Mouse (Mus musculus) heart, embryonic 16.5 days (tissue): Measurements from ENCODE around the gene Mthfr. TPM values are rescaled to one million over a fixed set of nuclear protein-coding genes. Genes with fewer than 3 reads are reported as not detected.
A peak's percentile ranks its signal among the peaks of the same experiment; 100 is the strongest.

ENCODE experiments used
- ATAC-seq: fragments of 200-750 bp; cut with Nextera tagmentation; replicated peaks from 2 replicates; pipeline ENCODE4 v1.8.0; 2017; ENCODE audit warnings: moderate number of reproducible peaks; ENCODE audit not compliant: insufficient read depth, low FRiP score; ENCODE audit errors: extremely low read depth
- H3K27ac ChIP-seq: fragments of 300-500 bp; sonication (generic); 2 replicates; pipeline ENCODE4 v1.5.1; 2014; ENCODE audit warnings: mild to moderate bottlenecking, low read length, control low read depth, moderate library complexity
- H3K27me3 ChIP-seq: fragments of 300-500 bp; sonication (generic); 2 replicates; pipeline ENCODE4 v1.6.1; 2014; ENCODE audit warnings: low read length, mixed read lengths; ENCODE audit not compliant: control insufficient read depth, insufficient read depth
- H3K36me3 ChIP-seq: fragments of 300-500 bp; sonication (generic); 2 replicates; pipeline ENCODE4 v1.6.1; 2014; ENCODE audit not compliant: control insufficient read depth, insufficient read depth
- H3K4me1 ChIP-seq: fragments of 300-500 bp; sonication (generic); 2 replicates; pipeline ENCODE4 v1.6.1; 2014; ENCODE audit warnings: low read length, mixed read lengths; ENCODE audit not compliant: control insufficient read depth, insufficient read depth
- H3K4me2 ChIP-seq: fragments of 300-500 bp; sonication (generic); 2 replicates; pipeline ENCODE4 v1.6.1; 2014; ENCODE audit warnings: low read depth, mild to moderate bottlenecking, control low read depth, low read length
- H3K4me3 ChIP-seq: fragments of 300-500 bp; sonication (generic); 2 replicates; pipeline ENCODE4 v1.5.1; 2014; ENCODE audit warnings: mild to moderate bottlenecking, control low read depth, low read length
- H3K9ac ChIP-seq: fragments of 300-500 bp; sonication (generic); 2 replicates; pipeline ENCODE4 v1.6.1; 2014; ENCODE audit warnings: low read length, control low read depth
- H3K9me3 ChIP-seq: fragments of 300-500 bp; sonication (generic); replicated peaks from 2 replicates; pipeline ENCODE4 v1.6.1; 2016; ENCODE audit warnings: low read length; ENCODE audit not compliant: control insufficient read depth
- WGBS: fragments of 180-500 bp; shearing (Covaris S2); extraction: QIAGEN DNeasy Blood & Tissue Kit; methylation state at CpG from one replicate; pipeline ENCODE4 v1.1.7; 2014; 5-methylcytosine and 5-hydroxymethylcytosine counted together
- polyA plus RNA-seq: library from polyadenylated mRNA; unstranded; fragments of >200 nt; fragmentation: Nextera tagmentation; extraction: Ambion mirVana; gene quantifications from 2 replicates; pipeline ENCODE4 v1.2.1, GENCODE M21; 2015

Mthfr gene
- polyA plus RNA-seq: 11.7 and 13.9 TPM in 2 replicates

DNA sequence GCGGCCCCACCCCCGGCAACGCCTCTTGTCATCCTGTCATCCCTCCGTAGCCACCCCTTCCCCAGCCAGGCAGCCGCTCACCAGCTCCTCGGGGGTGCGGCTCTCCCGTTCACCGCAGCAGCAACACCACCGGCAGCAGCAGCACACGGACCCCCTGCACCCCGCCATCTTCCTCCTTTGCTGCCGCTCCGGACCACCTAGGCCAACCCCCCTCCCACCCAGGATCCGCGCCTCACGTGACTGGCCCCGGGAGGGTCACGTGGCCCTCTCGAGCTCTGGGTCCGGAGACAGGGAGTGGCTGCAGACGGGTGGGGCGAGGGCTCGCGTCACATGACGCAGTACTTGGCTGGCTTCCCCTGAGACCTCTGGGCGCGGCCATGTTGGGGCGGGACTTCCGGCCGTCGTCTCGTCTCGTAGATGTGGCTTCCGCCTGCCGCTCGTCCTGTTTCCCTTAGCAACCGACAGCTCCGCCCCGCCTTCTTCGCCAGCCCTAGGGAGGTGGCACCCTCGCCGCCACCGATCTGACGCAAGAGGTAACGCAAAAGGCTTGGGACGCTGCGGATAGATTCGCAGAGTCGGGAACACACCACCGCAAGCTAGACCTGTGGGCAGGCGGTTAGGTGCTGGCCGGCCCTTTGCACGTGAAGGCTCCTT, at the start of gene Mthfr, which contains the start of gene Clcn6:
Gene Mthfr (plus strand): TSS at position 478 of the 654 bp plus-strand sequence.
Gene Clcn6 (minus strand): TSS at position 222 of the 654 bp plus-strand sequence.
- peak within 1 kb of the TSS; percentile 82 for H3K9ac ChIP-seq
- H3K9me3 ChIP-seq: no peaks in the 10 kb centered on the region
- under 1% methylated on average over 54 of the region's 54 CpGs for WGBS
- H3K4me1 ChIP-seq: peaks cover 30% of the 10 kb centered on the region
- peak within 1 kb of the TSS; percentile 87 for H3K27ac ChIP-seq
- H3K27me3 ChIP-seq: no peaks in the 10 kb centered on the region
- H3K4me2 ChIP-seq: peak within 1 kb of the TSS; percentile 88
- peak; percentile 93 for ATAC-seq
- peaks cover 3% of the 10 kb centered on the region; the same call in 1 of the 2 replicates for H3K36me3 ChIP-seq
- H3K4me3 ChIP-seq: peak within 1 kb of the TSS; percentile 84

DNA sequence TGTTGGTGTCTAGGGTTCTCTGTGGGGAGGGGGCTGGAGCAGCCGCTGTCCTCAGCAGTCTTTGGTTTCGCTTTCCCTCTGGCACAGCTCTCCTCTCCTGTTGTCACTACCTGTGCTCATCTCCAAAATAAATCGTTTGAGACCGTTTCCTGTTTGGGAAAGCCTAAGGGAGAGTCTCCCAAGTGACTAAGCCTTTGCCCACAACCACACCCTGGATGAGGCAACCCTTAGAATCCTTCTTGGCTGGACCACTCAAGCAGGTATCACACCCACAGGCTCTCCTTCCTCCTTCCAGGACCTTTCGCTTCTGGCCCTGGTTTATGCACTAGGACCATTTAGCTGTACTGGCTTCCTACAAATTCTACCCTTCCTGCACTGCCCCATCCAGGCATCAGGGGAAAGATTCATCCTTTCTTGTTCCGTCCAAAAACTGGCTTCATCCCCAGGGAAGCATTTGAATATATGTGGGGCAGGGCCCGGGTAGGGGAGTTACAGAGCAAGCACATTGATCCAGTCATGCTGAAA, 45.2 kb upstream of the Mthfr start:
- no peaks in the 10 kb centered on the region for H3K4me1 ChIP-seq
- H3K27ac ChIP-seq: no peak overlapping the region
- no peak overlapping the region for H3K4me2 ChIP-seq
- no peaks in the 10 kb centered on the region for H3K9me3 ChIP-seq
- no peak overlapping the region for H3K4me3 ChIP-seq
- WGBS: 59% methylated on average over 7 of the region's 7 CpGs
- no peaks in the 10 kb centered on the region for H3K27me3 ChIP-seq
- ATAC-seq: no peak
- H3K36me3 ChIP-seq: no peaks in the 10 kb centered on the region
- no peak overlapping the region for H3K9ac ChIP-seq

DNA sequence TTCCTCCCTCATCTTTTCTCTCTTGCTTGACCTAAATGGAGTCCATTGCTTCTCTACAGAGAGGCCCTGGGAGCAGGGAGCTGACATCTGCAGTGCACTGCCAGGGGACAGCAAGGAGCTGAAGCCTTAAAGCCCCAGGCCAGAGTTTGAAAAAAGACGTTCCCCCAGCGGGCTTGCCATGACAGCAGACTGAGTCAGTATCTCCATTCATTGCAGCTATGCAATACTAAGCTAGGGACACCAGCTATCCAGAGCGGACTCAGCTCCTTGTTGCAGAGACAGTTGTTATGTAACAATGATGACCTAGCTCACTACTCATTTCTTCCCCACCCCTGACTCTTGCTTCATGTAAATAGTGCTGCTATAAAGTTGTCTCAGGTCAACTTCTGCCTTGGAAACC, 43.6 kb upstream of the Mthfr start:
- ATAC-seq: no peak
- H3K4me1 ChIP-seq: peaks cover 8% of the 10 kb centered on the region
- 77% methylated on average over 3 of the region's 3 CpGs for WGBS
- H3K4me2 ChIP-seq: no peak overlapping the region
- H3K9ac ChIP-seq: no peak overlapping the region
- no peaks in the 10 kb centered on the region for H3K9me3 ChIP-seq
- H3K27ac ChIP-seq: no peak overlapping the region
- H3K4me3 ChIP-seq: no peak overlapping the region
- no peaks in the 10 kb centered on the region for H3K36me3 ChIP-seq
- H3K27me3 ChIP-seq: no peaks in the 10 kb centered on the region

DNA sequence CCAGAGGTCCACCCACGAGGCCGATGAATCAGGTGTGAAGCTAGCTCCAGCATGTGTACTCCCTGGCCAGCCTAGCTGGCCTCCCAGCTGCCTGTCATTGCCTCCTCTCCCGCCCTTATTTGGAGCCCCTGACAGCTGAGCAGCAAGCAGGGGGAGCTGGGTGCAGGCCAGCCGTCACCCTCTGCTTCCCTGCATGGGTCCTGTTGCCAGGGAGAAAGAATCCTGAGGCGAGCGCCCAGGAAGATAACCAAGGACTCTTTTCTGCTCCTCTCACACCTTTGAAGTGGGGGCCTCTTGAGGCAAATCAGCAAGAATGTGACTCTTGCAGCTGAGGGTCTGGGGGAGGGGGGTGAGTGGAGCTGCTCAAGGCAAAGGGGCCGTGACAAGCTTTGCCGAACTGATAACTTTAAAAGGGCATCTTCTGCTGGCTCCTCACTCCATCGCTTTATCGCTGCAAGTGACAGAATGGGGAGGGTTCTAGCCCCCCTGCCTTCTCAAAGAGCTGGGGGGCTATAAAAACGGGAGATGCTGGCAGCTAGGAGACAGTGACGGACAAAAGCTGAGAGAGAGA, 38.6 kb upstream of the Mthfr start, which contains the start of gene Nppa:
Gene Nppa (plus strand): TSS at position 521 of the 571 bp plus-strand sequence.
- H3K9ac ChIP-seq: no peak within 1 kb of the TSS
- H3K4me3 ChIP-seq: peak within 1 kb of the TSS; percentile 26
- H3K4me2 ChIP-seq: peak within 1 kb of the TSS; percentile 7; the same call in 1 of the 2 replicates
- H3K27ac ChIP-seq: peak within 1 kb of the TSS; percentile 52
- WGBS: 17% methylated on average over 12 of the region's 12 CpGs
- no peaks in the 10 kb centered on the region for H3K9me3 ChIP-seq
- H3K36me3 ChIP-seq: no peaks in the 10 kb centered on the region
- H3K4me1 ChIP-seq: peaks cover 11% of the 10 kb centered on the region
- ATAC-seq: peak; percentile 72
- H3K27me3 ChIP-seq: no peaks in the 10 kb centered on the region

DNA sequence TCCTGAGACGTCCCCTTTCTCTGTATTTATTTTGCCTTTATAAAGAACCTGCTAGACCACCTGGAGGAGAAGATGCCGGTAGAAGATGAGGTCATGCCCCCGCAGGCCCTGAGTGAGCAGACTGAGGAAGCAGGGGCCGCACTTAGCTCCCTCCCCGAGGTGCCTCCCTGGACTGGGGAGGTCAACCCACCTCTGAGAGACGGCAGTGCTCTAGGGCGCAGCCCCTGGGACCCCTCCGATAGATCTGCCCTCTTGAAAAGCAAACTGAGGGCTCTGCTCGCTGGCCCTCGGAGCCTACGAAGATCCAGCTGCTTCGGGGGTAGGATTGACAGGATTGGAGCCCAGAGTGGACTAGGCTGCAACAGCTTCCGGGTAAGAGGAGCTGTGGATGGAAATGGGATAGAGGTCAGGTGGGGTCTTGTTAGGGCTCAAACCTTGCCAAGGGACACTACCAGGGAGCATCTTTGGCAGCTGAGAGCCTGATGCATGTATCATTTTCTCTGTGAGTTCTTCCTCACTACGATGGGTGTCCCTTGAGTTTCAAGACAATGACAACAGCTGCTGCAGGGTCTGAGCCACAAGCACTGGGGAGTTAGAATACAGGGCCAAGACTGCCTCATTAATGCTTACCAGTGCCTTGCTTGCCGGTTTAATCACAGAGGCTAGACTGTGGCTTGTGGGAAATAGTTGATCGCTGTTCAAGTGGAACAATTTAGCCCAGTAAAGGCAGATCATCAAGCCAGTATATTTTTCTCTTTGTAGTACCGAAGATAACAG, 37.7 kb upstream of the Mthfr start:
- H3K9me3 ChIP-seq: no peaks in the 10 kb centered on the region
- no peak overlapping the region for H3K9ac ChIP-seq
- no peak for ATAC-seq
- 0 out of 2 replicates have a peak, but pooled peaks cover 4% of the 10 kb centered on the region for H3K36me3 ChIP-seq
- peak overlapping the region; percentile 26; the same call in 1 of the 2 replicates for H3K27ac ChIP-seq
- peaks cover 11% of the 10 kb centered on the region for H3K4me1 ChIP-seq
- H3K4me2 ChIP-seq: no peak overlapping the region
- H3K4me3 ChIP-seq: peak overlapping the region; percentile 26
- H3K27me3 ChIP-seq: no peaks in the 10 kb centered on the region
- 60% methylated on average over 17 of the region's 17 CpGs for WGBS

DNA sequence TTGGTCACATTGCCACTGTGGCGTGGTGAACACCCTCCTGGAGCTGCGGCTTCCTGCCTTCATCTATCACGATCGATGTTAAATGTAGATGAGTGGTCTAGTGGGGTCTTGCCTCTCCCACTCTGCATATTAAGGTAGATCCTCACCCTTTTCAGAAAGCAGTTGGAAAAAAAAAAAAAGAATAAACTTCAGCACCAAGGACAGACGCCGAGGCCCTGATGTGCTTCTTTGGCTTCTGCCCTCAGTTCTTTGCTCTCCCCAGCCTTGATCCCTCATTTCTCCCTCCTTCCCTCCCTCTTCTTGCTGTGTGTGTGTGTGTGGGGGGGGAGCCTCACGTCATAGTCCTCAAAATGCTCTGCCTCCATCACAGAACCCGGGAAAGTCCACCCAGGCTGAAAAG, 37.0 kb upstream of the Mthfr start:
- Histone ChIP-seq H3K9ac (no peak overlapping the region), H3K9me3 (no peaks in the 10 kb centered on the region), H3K4me3 (peak overlapping the region; percentile 26; the same call in 1 of the 2 replicates), H3K36me3 (0 out of 2 replicates have a peak, but pooled peaks cover 4% of the 10 kb centered on the region), H3K27ac (no peak overlapping the region), H3K4me2 (0 out of 2 replicates have a peak overlapping the region, but pooled peaks have one; percentile 1), H3K27me3 (no peaks in the 10 kb centered on the region), H3K4me1 (peaks cover 11% of the 10 kb centered on the region)
- WGBS: 36% methylated on average over 8 of the region's 8 CpGs
- no peak for ATAC-seq

DNA sequence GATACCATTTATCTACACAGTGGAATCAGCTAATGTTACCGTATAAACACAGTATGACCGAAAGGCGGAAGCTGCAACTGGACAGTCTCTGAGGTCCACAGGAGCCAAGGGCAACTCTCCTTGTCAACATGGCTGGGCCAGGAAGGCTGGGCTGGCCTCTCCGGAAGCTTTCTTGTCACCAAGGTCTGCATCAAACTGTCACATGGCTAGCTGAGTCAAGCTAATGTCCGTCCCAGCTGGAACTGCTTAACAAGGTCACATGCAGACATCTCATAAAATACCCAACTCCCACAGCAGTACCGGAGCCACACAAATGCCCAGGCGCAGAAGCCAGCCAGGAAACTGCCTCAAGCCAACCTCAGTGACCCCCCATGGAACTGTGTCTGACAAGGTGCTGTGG, 34.5 kb upstream of the Mthfr start:
- WGBS: 66% methylated on average over 7 of the region's 7 CpGs

DNA sequence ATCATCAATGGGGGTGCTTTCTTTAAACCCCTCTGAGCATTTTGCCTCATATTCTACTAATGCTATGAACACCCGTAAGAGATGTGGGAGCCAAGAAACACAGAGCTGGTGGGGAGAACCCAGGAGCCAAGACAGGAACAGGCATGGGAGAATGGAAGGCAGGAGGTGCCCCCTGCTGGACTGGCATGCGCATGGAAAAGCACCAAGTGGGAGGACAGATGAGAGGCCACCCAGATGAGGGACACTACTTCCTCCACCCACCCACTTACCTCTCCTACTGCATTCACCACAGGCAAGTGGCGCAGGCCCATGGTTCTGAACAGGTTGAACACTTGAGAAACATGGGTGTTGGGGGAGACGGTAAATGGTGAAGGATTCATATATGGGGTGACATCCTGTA, 30.5 kb upstream of the Mthfr start:
- Histone ChIP-seq H3K4me3 (no peak overlapping the region), H3K9me3 (no peaks in the 10 kb centered on the region), H3K4me1 (no peaks in the 10 kb centered on the region), H3K27ac (no peak overlapping the region), H3K27me3 (no peaks in the 10 kb centered on the region), H3K9ac (no peak overlapping the region), H3K4me2 (no peak overlapping the region), H3K36me3 (peaks cover 54% of the 10 kb centered on the region)
- 73% methylated on average over 4 of the region's 4 CpGs for WGBS
- no peak for ATAC-seq

More for the DNA sequence above, 34.5 kb upstream of the Mthfr start:
- Histone ChIP-seq H3K27me3 (no peaks in the 10 kb centered on the region), H3K4me3 (no peak overlapping the region), H3K4me2 (no peak overlapping the region), H3K4me1 (peaks cover 10% of the 10 kb centered on the region), H3K9ac (no peak overlapping the region), H3K27ac (no peak overlapping the region), H3K36me3 (peaks cover 13% of the 10 kb centered on the region), H3K9me3 (no peaks in the 10 kb centered on the region)
- no peak for ATAC-seq
